Mouse (Mus musculus): ENCODE measurements at regions not wholly inside any gene's neighbourhood (a gene's known extent, or its start where the extent isn't known, plus 50 kb on each side); places are given as distances from the start of the nearest gene placed in this dataset.

DNA sequence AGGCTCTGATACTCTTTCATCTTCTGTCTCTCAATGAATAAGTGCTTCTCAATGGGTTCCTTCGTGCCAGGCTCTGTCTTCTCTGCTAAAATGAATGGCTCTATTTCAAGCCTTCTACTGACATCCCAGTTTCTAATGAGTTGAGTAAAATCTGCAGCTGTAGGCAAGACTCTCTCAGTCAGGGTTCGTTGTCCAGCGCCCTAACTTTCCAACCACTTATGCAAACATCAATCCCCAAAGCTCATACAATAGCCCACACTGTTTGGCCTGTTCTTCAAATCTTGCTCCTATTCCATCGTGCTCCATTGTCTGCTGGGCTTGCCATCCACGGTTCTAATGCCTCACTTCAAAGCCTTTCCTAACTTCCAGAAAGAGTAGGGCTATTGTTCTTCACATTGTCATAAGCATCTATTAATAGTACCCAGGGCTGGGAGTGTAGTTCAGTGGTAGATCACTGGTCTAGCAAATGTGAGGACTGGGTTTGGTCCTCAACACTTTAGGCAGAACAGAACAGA, 199.7 kb upstream of the 1700056E22Rik start:
- no peak overlapping the region for H3ac ChIP-seq (ENCODE audit: control insufficient read depth, insufficient read length)
- no peaks in the 10 kb centered on the region for H3K36me3 ChIP-seq (ENCODE audit: control insufficient read depth, insufficient read depth)
- H3K4me3 ChIP-seq, result no peak overlapping the region
- TF ChIP-seq MYOG (IDR thresholded peaks at IDR 0.05; ENCODE audit: control insufficient read depth in 1 of 3, insufficient read depth in 1 of 3, insufficient read length in 2 of 3, low read depth in 2 of 3) (no peak), TCF12 (IDR thresholded peaks at IDR 0.05; ENCODE audit: insufficient read depth, poor library complexity, severe bottlenecking) (no peak), USF1 (IDR thresholded peaks at IDR 0.05; ENCODE audit: low read depth) (no peak), CEBPB (IDR thresholded peaks at IDR 0.05; ENCODE audit: insufficient read depth, poor library complexity, severe bottlenecking) (no peak), MAX (IDR thresholded peaks at IDR 0.05; ENCODE audit: low read depth) (no peak), MYOD1 (IDR thresholded peaks at IDR 0.05; ENCODE audit: control insufficient read depth in 1 of 3, insufficient read length in 2 of 3, low read depth in 2 of 3) (no peak)
- no peaks in the 10 kb centered on the region for H3K79me2 ChIP-seq (ENCODE audit: control insufficient read depth, insufficient read depth)
- H3K27me3 ChIP-seq (ENCODE audit: control insufficient read depth, insufficient read depth, insufficient read length), result no peaks in the 10 kb centered on the region
- no peak overlapping the region for H3K4me2 ChIP-seq (ENCODE audit: low read depth)

DNA sequence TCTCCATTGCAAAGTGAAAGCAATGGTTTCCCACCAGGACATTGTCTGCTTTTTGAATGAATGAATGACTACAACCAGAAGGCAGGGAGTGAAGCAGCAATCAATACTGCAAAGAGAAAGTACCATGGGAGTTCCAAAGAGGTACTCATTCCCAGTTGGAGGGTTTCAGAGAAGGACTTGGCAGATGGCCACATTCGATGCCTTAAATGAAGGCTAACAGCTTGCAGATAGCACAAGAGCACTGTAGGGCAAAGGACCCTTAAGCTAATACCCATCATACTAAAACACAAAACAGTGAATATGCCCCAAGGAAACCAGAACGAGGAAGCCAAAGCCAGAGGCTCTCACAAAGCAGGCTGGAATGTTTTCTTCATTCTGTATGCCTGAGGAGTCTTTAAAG, 188.2 kb upstream of the 1700056E22Rik start:
- no peaks in the 10 kb centered on the region for H3K36me3 ChIP-seq (ENCODE audit: control insufficient read depth, insufficient read depth)
- H3K27me3 ChIP-seq (ENCODE audit: control insufficient read depth, insufficient read depth, insufficient read length), result no peaks in the 10 kb centered on the region
- no peak overlapping the region for H3ac ChIP-seq (ENCODE audit: control insufficient read depth, insufficient read length)
- no peak overlapping the region for H3K4me3 ChIP-seq
- TF ChIP-seq POLR2AphosphoS2 (IDR thresholded peaks at IDR 0.05; ENCODE audit: insufficient read length, low read depth), result no peak
- TF ChIP-seq REST (IDR thresholded peaks at IDR 0.05; ENCODE audit: insufficient read depth, insufficient read length), result no peak
- no peak for TF ChIP-seq USF1 (IDR thresholded peaks at IDR 0.05; ENCODE audit: low read depth)
- no peak for TF ChIP-seq TCF3 (IDR thresholded peaks at IDR 0.05; ENCODE audit: insufficient read length, low read depth)
- TF ChIP-seq CEBPB (IDR thresholded peaks at IDR 0.05; ENCODE audit: insufficient read depth, poor library complexity, severe bottlenecking), result no peak
- TF ChIP-seq MAX (IDR thresholded peaks at IDR 0.05; ENCODE audit: low read depth), result no peak
- no peak for TF ChIP-seq MYOD1 (IDR thresholded peaks at IDR 0.05; ENCODE audit: control insufficient read depth in 1 of 3, insufficient read length in 2 of 3, low read depth in 2 of 3)
- TF ChIP-seq E2F4 (IDR thresholded peaks at IDR 0.05; ENCODE audit: insufficient read depth), result no peak
- TF ChIP-seq MYOG (IDR thresholded peaks at IDR 0.05; ENCODE audit: control insufficient read depth in 1 of 3, insufficient read depth in 1 of 3, insufficient read length in 2 of 3, low read depth in 2 of 3), result no peak
- no peak for TF ChIP-seq SRF (IDR thresholded peaks at IDR 0.05; ENCODE audit: control insufficient read depth, insufficient read length, low read depth)
- no peak for TF ChIP-seq TCF12 (IDR thresholded peaks at IDR 0.05; ENCODE audit: insufficient read depth, poor library complexity, severe bottlenecking)
- no peak for TF ChIP-seq POLR2A (IDR thresholded peaks at IDR 0.05; ENCODE audit: insufficient read length, low read depth)
- no peak overlapping the region for H3K4me2 ChIP-seq (ENCODE audit: low read depth)
- H3K79me2 ChIP-seq (ENCODE audit: control insufficient read depth, insufficient read depth), result no peaks in the 10 kb centered on the region

DNA sequence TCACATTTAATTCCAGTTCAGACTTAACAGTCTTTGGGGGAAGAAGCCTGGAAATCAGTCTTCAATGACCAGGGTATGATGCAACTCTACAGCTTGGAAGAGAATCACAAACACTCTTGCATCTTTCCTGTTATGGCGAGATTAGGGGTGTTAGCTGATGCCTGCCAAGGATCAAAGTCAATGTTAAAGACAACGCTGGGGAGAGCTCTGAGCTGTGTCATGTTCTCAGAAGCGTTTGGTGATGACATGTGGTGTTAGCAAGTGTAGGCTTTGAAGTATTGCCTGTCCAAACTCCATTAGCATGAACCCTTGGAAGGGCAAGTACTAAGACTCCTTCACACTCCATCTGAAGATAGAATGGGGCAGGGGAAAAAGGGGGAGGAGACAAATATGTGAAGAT, 187.7 kb upstream of the 1700056E22Rik start:
- Histone ChIP-seq H3ac (ENCODE audit: control insufficient read depth, insufficient read length) (no peak overlapping the region), H3K79me2 (ENCODE audit: control insufficient read depth, insufficient read depth) (no peaks in the 10 kb centered on the region), H3K36me3 (ENCODE audit: control insufficient read depth, insufficient read depth) (no peaks in the 10 kb centered on the region), H3K4me3 (no peak overlapping the region), H3K4me2 (ENCODE audit: low read depth) (no peak overlapping the region), H3K27me3 (ENCODE audit: control insufficient read depth, insufficient read depth, insufficient read length) (no peaks in the 10 kb centered on the region)
- no peak for TF ChIP-seq TCF12 (IDR thresholded peaks at IDR 0.05; ENCODE audit: insufficient read depth, poor library complexity, severe bottlenecking)
- TF ChIP-seq MYOD1 (IDR thresholded peaks at IDR 0.05; ENCODE audit: control insufficient read depth in 1 of 3, insufficient read length in 2 of 3, low read depth in 2 of 3), result no peak
- TF ChIP-seq CEBPB (IDR thresholded peaks at IDR 0.05; ENCODE audit: insufficient read depth, poor library complexity, severe bottlenecking), result 0 out of 2 replicates have a peak, but pooled peaks have one; percentile 18
- no peak for TF ChIP-seq REST (IDR thresholded peaks at IDR 0.05; ENCODE audit: insufficient read depth, insufficient read length)

DNA sequence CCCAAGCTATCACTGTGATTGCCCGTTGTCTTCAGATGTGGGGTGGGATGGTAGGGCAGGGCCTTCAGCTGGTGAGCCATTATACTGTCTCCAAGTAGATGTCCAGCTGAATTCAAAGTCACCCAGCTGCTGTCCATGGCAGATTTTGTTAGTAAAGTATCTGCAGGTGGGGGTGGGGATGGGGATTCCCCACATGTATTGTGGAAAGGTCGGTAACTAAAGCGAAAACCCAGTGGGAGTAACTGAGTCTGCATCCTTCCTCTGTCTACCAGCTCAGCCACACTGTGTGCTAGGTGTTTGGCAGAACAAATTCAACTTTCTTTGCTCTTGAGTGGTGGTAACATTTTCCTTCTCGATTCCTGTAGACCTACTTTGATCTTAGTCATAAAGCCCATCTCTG, 163.2 kb upstream of the 1700056E22Rik start:
- Histone ChIP-seq H3K36me3 (ENCODE audit: control insufficient read depth, insufficient read depth) (no peaks in the 10 kb centered on the region), H3K79me2 (ENCODE audit: control insufficient read depth, insufficient read depth) (no peaks in the 10 kb centered on the region), H3K4me2 (ENCODE audit: low read depth) (no peak overlapping the region), H3K27me3 (ENCODE audit: control insufficient read depth, insufficient read depth, insufficient read length) (no peaks in the 10 kb centered on the region), H3ac (ENCODE audit: control insufficient read depth, insufficient read length) (no peak overlapping the region), H3K4me3 (no peak overlapping the region)
- no peak for TF ChIP-seq MAX (IDR thresholded peaks at IDR 0.05; ENCODE audit: low read depth)
- no peak for TF ChIP-seq SRF (IDR thresholded peaks at IDR 0.05; ENCODE audit: control insufficient read depth, insufficient read length, low read depth)
- TF ChIP-seq TCF3 (IDR thresholded peaks at IDR 0.05; ENCODE audit: insufficient read length, low read depth), result no peak
- no peak for TF ChIP-seq CEBPB (IDR thresholded peaks at IDR 0.05; ENCODE audit: insufficient read depth, poor library complexity, severe bottlenecking)
- no peak for TF ChIP-seq REST (IDR thresholded peaks at IDR 0.05; ENCODE audit: insufficient read depth, insufficient read length)
- TF ChIP-seq MYOD1 (IDR thresholded peaks at IDR 0.05; ENCODE audit: control insufficient read depth in 1 of 3, insufficient read length in 2 of 3, low read depth in 2 of 3), result no peak
- TF ChIP-seq USF1 (IDR thresholded peaks at IDR 0.05; ENCODE audit: low read depth), result no peak
- TF ChIP-seq E2F4 (IDR thresholded peaks at IDR 0.05; ENCODE audit: insufficient read depth), result no peak
- no peak for TF ChIP-seq TCF12 (IDR thresholded peaks at IDR 0.05; ENCODE audit: insufficient read depth, poor library complexity, severe bottlenecking)
- no peak for TF ChIP-seq POLR2A (IDR thresholded peaks at IDR 0.05; ENCODE audit: insufficient read length, low read depth)
- no peak for TF ChIP-seq POLR2AphosphoS2 (IDR thresholded peaks at IDR 0.05; ENCODE audit: insufficient read length, low read depth)
- TF ChIP-seq MYOG (IDR thresholded peaks at IDR 0.05; ENCODE audit: control insufficient read depth in 1 of 3, insufficient read depth in 1 of 3, insufficient read length in 2 of 3, low read depth in 2 of 3), result no peak

DNA sequence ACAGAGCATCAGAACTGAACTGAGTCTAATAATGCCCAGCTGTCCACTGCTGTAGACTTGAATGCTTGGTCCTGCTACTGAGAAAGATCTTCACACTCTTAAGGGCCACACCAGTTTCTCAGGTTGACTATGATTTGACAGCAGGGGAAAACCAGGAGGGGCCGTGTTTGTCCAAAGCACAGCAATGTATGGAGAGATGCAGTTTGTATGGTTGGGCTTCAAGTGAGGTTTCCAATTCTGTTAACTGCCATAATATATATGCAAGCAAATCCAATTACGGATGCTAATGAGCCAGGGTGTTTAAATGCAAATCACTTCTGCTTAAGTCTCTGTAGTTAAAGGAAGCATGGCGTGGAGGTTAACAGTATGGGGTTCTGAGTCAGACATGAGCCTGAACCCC, 157.2 kb upstream of the 1700056E22Rik start:
- TF ChIP-seq POLR2AphosphoS2 (IDR thresholded peaks at IDR 0.05; ENCODE audit: insufficient read length, low read depth) (no peak), MYOD1 (IDR thresholded peaks at IDR 0.05; ENCODE audit: control insufficient read depth in 1 of 3, insufficient read length in 2 of 3, low read depth in 2 of 3) (no peak), MAX (IDR thresholded peaks at IDR 0.05; ENCODE audit: low read depth) (no peak), REST (IDR thresholded peaks at IDR 0.05; ENCODE audit: insufficient read depth, insufficient read length) (no peak), SRF (IDR thresholded peaks at IDR 0.05; ENCODE audit: control insufficient read depth, insufficient read length, low read depth) (no peak), USF1 (IDR thresholded peaks at IDR 0.05; ENCODE audit: low read depth) (no peak), POLR2A (IDR thresholded peaks at IDR 0.05; ENCODE audit: insufficient read length, low read depth) (no peak), TCF12 (IDR thresholded peaks at IDR 0.05; ENCODE audit: insufficient read depth, poor library complexity, severe bottlenecking) (no peak), CEBPB (IDR thresholded peaks at IDR 0.05; ENCODE audit: insufficient read depth, poor library complexity, severe bottlenecking) (no peak)
- no peak overlapping the region for H3K4me2 ChIP-seq (ENCODE audit: low read depth)
- H3ac ChIP-seq (ENCODE audit: control insufficient read depth, insufficient read length), result no peak overlapping the region
- H3K79me2 ChIP-seq (ENCODE audit: control insufficient read depth, insufficient read depth), result no peaks in the 10 kb centered on the region
- H3K4me3 ChIP-seq, result no peak overlapping the region
- H3K36me3 ChIP-seq (ENCODE audit: control insufficient read depth, insufficient read depth), result no peaks in the 10 kb centered on the region
- H3K27me3 ChIP-seq (ENCODE audit: control insufficient read depth, insufficient read depth, insufficient read length), result no peaks in the 10 kb centered on the region
